Mouse (Mus musculus): ENCODE measurements around the gene Hoxb1. TPM values are rescaled to one million over a fixed set of nuclear protein-coding genes. Genes with fewer than 3 reads are reported as not detected.

The Hoxb1 gene
- polyA plus RNA-seq, 1 experiment from 2014 or later, result 1.2 TPM

MicroRNA genes within 50 kb of the gene (microRNA counts, 519-probe panel; counts per million panel counts)
- microRNA mmu-miR-10a, result 188 counts per million, percentile 57 among the panel's probes with 10 or more counts

Small RNAs within 50 kb of the gene (microRNA-seq; reads per million reads assigned to microRNA genes)
- gene Mir10a, result 372 reads per million, percentile 65 among the genes with 10 or more reads in this experiment

Other genes with a start within 250 kb of the Hoxb1 start
- not detected in 2 replicates for gene Ttll6, start 232.0 kb upstream of the Hoxb1 start, polyA plus RNA-seq (2016; fragmentation: Nextera tagmentation; extraction: Ambion mirVana)
- not detected in 2 replicates for gene Hoxb13, start 171.4 kb upstream of the Hoxb1 start, polyA plus RNA-seq (2016; fragmentation: Nextera tagmentation; extraction: Ambion mirVana)
- not detected in 2 replicates for gene Hoxb9, start 94.3 kb upstream of the Hoxb1 start, polyA plus RNA-seq (2016; fragmentation: Nextera tagmentation; extraction: Ambion mirVana)
- gene Hoxb8, start 83.8 kb upstream of the Hoxb1 start, polyA plus RNA-seq (2016; fragmentation: Nextera tagmentation; extraction: Ambion mirVana), result not detected in 2 replicates
- gene Hoxb7, start 79.1 kb upstream of the Hoxb1 start, polyA plus RNA-seq (2016; fragmentation: Nextera tagmentation; extraction: Ambion mirVana), result not detected in 2 replicates
- gene Hoxb6, start 73.3 kb upstream of the Hoxb1 start, polyA plus RNA-seq (2016; fragmentation: Nextera tagmentation; extraction: Ambion mirVana), result 0.15 TPM in 1 of 2 replicates, not detected in the other
- gene Hoxb5, start 62.4 kb upstream of the Hoxb1 start, polyA plus RNA-seq (2016; fragmentation: Nextera tagmentation; extraction: Ambion mirVana), result 0.07 and 0.28 TPM in 2 replicates
- gene Hoxb4, start 47.5 kb upstream of the Hoxb1 start, polyA plus RNA-seq (2016; fragmentation: Nextera tagmentation; extraction: Ambion mirVana), result 0.09 and 0.23 TPM in 2 replicates
- 0.69 and 3.4 TPM in 2 replicates for gene Hoxb3, start 42.4 kb upstream of the Hoxb1 start, polyA plus RNA-seq (2016; fragmentation: Nextera tagmentation; extraction: Ambion mirVana)
- gene Hoxb2, start 15.2 kb upstream of the Hoxb1 start, polyA plus RNA-seq (2016; fragmentation: Nextera tagmentation; extraction: Ambion mirVana), result 5.8 and 17.0 TPM in 2 replicates
- 0.19 and 0.46 TPM in 2 replicates for gene Skap1, start 98.8 kb downstream of the Hoxb1 start, polyA plus RNA-seq (2016; fragmentation: Nextera tagmentation; extraction: Ambion mirVana)

All from embryonic facial prominence, embryonic 10.5 days (tissue).